Mouse (Mus musculus) intestine, postnatal 0 days (tissue): ENCODE measurements around the gene Dnal1. TPM values are rescaled to one million over a fixed set of nuclear protein-coding genes. Genes with fewer than 3 reads are reported as not detected.

Source experiments
- ATAC-seq: fragments of 200-750 bp; cut with Nextera tagmentation; 2 replicates; pipeline ENCODE4 v1.8.0; 2017; ENCODE audit warnings: mild to moderate bottlenecking, moderate TSS enrichment, moderate library complexity
- H3K27ac ChIP-seq: fragments of 300-500 bp; sonication (generic); 2 replicates; pipeline ENCODE4 v1.5.1; 2014; ENCODE audit warnings: mild to moderate bottlenecking, low read depth, low read length, moderate library complexity
- H3K27me3 ChIP-seq: fragments of 300-500 bp; sonication (generic); replicated peaks from 2 replicates; pipeline ENCODE4 v1.6.1; 2014; ENCODE audit warnings: low read length, mixed read lengths; ENCODE audit not compliant: control insufficient read depth, insufficient read depth
- H3K36me3 ChIP-seq: fragments of 300-500 bp; sonication (generic); 2 replicates; pipeline ENCODE4 v1.6.1; 2014; ENCODE audit warnings: mild to moderate bottlenecking, moderate library complexity; ENCODE audit not compliant: control insufficient read depth, insufficient read depth
- H3K4me1 ChIP-seq: fragments of 300-500 bp; sonication (generic); replicated peaks from 2 replicates; pipeline ENCODE4 v1.6.1; 2014; ENCODE audit warnings: antibody characterized with exemption, low read length, mixed read lengths; ENCODE audit not compliant: control insufficient read depth, insufficient read depth
- H3K4me2 ChIP-seq: fragments of 300-500 bp; sonication (generic); replicated peaks from 2 replicates; pipeline ENCODE4 v1.6.1; 2014; ENCODE audit warnings: low read depth, mild to moderate bottlenecking, moderate library complexity
- H3K4me3 ChIP-seq: fragments of 300-500 bp; sonication (generic); 2 replicates; pipeline ENCODE4 v1.5.1; 2014; ENCODE audit warnings: low read depth, low read length
- H3K9ac ChIP-seq: fragments of 300-500 bp; sonication (generic); 2 replicates; pipeline ENCODE4 v1.6.1; 2014; ENCODE audit warnings: mild to moderate bottlenecking, low read depth, low read length
- H3K9me3 ChIP-seq: fragments of 300-500 bp; sonication (generic); 2 replicates; pipeline ENCODE4 v1.6.1; 2016; ENCODE audit warnings: mixed run types; ENCODE audit not compliant: control insufficient read depth
- CTCF ChIP-seq: sonication (generic); IDR thresholded peaks from 2 replicates; pipeline ENCODE4 v1.5.1; 2016; ENCODE audit warnings: low read depth, mild to moderate bottlenecking, control low read depth, antibody characterized with exemption, moderate library complexity
- WGBS: fragments of 180-500 bp; shearing (Covaris S2); extraction: QIAGEN DNeasy Blood & Tissue Kit; methylation state at CpG from one replicate; pipeline ENCODE4 v1.1.7; 2014; 5-methylcytosine and 5-hydroxymethylcytosine counted together
- polyA plus RNA-seq: library from polyadenylated mRNA; unstranded; fragments of >200 nt; fragmentation: Nextera tagmentation; extraction: Ambion mirVana; gene quantifications from 2 replicates; pipeline ENCODE4 v1.2.1, GENCODE M21; 2015

Dnal1 gene
- polyA plus RNA-seq, 1 experiment from 2014 or later: 1.0 TPM

GRCm38 (mm10) chr12:84132265-84132664 is 18.1 kb downstream of the Dnal1 start:
- Histone ChIP-seq H3K27ac (no peak overlapping the region), H3K36me3 (peaks cover 28% of the 10 kb centered on the region), H3K4me3 (no peak overlapping the region), H3K9ac (no peak overlapping the region), H3K27me3 (no peaks in the 10 kb centered on the region), H3K9me3 (no peaks in the 10 kb centered on the region), H3K4me2 (no peak overlapping the region), H3K4me1 (no peaks in the 10 kb centered on the region)
- TF ChIP-seq CTCF: peak; percentile 79
- 71% methylated on average over 3 of the region's 3 CpGs for WGBS
- no peak for ATAC-seq

- no peaks in the 10 kb centered on the region for H3K27me3 ChIP-seq
- no peak overlapping the region for H3K27ac ChIP-seq
- H3K9ac ChIP-seq: no peak overlapping the region
- H3K4me2 ChIP-seq: no peak overlapping the region
- H3K4me1 ChIP-seq: no peaks in the 10 kb centered on the region
- H3K9me3 ChIP-seq: no peaks in the 10 kb centered on the region
- no peak for ATAC-seq
- WGBS: 93% methylated on average over 7 of the region's 7 CpGs
- TF ChIP-seq CTCF: no peak
- no peak overlapping the region for H3K4me3 ChIP-seq
- peaks cover 26% of the 10 kb centered on the region for H3K36me3 ChIP-seq
These were observed 23.0 kb downstream of the Dnal1 start for GRCm38 (mm10) chr12:84137131-84137530.

- H3K36me3 ChIP-seq: peaks cover 29% of the 10 kb centered on the region
- no peaks in the 10 kb centered on the region for H3K9me3 ChIP-seq
- no peak overlapping the region for H3K9ac ChIP-seq
- H3K27ac ChIP-seq: no peak overlapping the region
- ATAC-seq: no peak
- H3K4me2 ChIP-seq: no peak overlapping the region
- 67% methylated on average over 4 of the region's 4 CpGs for WGBS
- no peak for TF ChIP-seq CTCF
- H3K4me1 ChIP-seq: no peaks in the 10 kb centered on the region
- H3K4me3 ChIP-seq: no peak overlapping the region
- no peaks in the 10 kb centered on the region for H3K27me3 ChIP-seq
These were observed 26.0 kb downstream of the Dnal1 start for GRCm38 (mm10) chr12:84140135-84140534.

- WGBS: 67% methylated on average over 4 of the region's 4 CpGs
- Histone ChIP-seq H3K4me2 (no peak overlapping the region), H3K9ac (no peak overlapping the region), H3K9me3 (no peaks in the 10 kb centered on the region), H3K4me1 (no peaks in the 10 kb centered on the region), H3K27me3 (no peaks in the 10 kb centered on the region), H3K4me3 (no peak overlapping the region), H3K27ac (no peak overlapping the region), H3K36me3 (peaks cover 25% of the 10 kb centered on the region)
- TF ChIP-seq CTCF: no peak
- no peak for ATAC-seq
These were observed 27.1 kb downstream of the Dnal1 start for GRCm38 (mm10) chr12:84141271-84141670.

GRCm38 (mm10) chr12:84142281-84143050 is 28.3 kb downstream of the Dnal1 start:
- H3K27ac ChIP-seq: no peak overlapping the region
- 50% methylated on average over 14 of the region's 14 CpGs for WGBS
- no peaks in the 10 kb centered on the region for H3K9me3 ChIP-seq
- ATAC-seq: no peak
- H3K4me3 ChIP-seq: no peak overlapping the region
- no peak overlapping the region for H3K4me2 ChIP-seq
- peaks cover 20% of the 10 kb centered on the region for H3K36me3 ChIP-seq
- H3K4me1 ChIP-seq: no peaks in the 10 kb centered on the region
- TF ChIP-seq CTCF: no peak
- no peaks in the 10 kb centered on the region for H3K27me3 ChIP-seq
- no peak overlapping the region for H3K9ac ChIP-seq

- Histone ChIP-seq H3K9me3 (no peaks in the 10 kb centered on the region), H3K27me3 (no peaks in the 10 kb centered on the region), H3K4me2 (peak within 1 kb of the TSS; percentile 79), H3K9ac (peak within 1 kb of the TSS; percentile 37; the same call in 1 of the 2 replicates), H3K27ac (no peak within 1 kb of the TSS; the same call in 1 of the 2 replicates), H3K36me3 (peaks cover 25% of the 10 kb centered on the region), H3K4me1 (0 out of 2 replicates have a peak, but pooled peaks cover 2% of the 10 kb centered on the region), H3K4me3 (peak within 1 kb of the TSS; percentile 50)
- peak; percentile 76 for TF ChIP-seq CTCF
- ATAC-seq: peak; percentile 36
- 3% methylated on average over 50 of the region's 50 CpGs for WGBS
These were observed 33.9 kb downstream of the Dnal1 start, which contains the start of gene Pnma1 for GRCm38 (mm10) chr12:84147954-84148621. TSS of gene Pnma1 (minus strand) at chr12:84148489.
